Mouse (Mus musculus): ENCODE measurements around the gene Rchy1. TPM values are rescaled to one million over a fixed set of nuclear protein-coding genes. Genes with fewer than 3 reads are reported as not detected.
"Not testable (repeated sequence)": the region's sequence is repeated elsewhere in the genome, so short reads cannot be mapped to it uniquely, and the experiment has no call there.

Gene Rchy1
- polyA plus RNA-seq, 1 experiment from 2014 or later: 65.7 TPM

GRCm38 (mm10) chr5:91956991-91957760 lies 5.7 kb downstream of the Rchy1 start:
- no peak overlapping the region for H3K27ac ChIP-seq (replicated peaks)
- no peaks in the 10 kb centered on the region for H3K9me3 ChIP-seq (ENCODE audit: control insufficient read depth, low read length)
- H3K27me3 ChIP-seq (ENCODE audit: control insufficient read depth, insufficient read depth, low read length): no peaks in the 10 kb centered on the region
- peaks cover 8% of the 10 kb centered on the region for H3K36me3 ChIP-seq (ENCODE audit: control insufficient read depth, insufficient read depth, low read length)
- H3K4me3 ChIP-seq (ENCODE audit: low read depth, low read length): no peak overlapping the region
- TF ChIP-seq CTCF (IDR thresholded peaks at IDR 0.05; ENCODE audit: low read depth) (no peak), EP300 (optimal IDR thresholded peaks at IDR 0.05) (no peak)
- 83% methylated on average over 3 of the region's 3 CpGs for WGBS
- H3K4me2 ChIP-seq (replicated peaks; ENCODE audit: low read depth): no peak overlapping the region
- ATAC-seq (ENCODE audit: low FRiP score, low TSS enrichment): no peak
- no peak for DNase-seq (ENCODE audit: low spot score)
- H3K4me1 ChIP-seq (replicated peaks; ENCODE audit: control insufficient read depth, insufficient read depth): peaks cover 7% of the 10 kb centered on the region
- H3K9ac ChIP-seq (ENCODE audit: low read length): no peak overlapping the region

GRCm38 (mm10) chr5:91951404-91951803 lies 11.5 kb downstream of the Rchy1 start:
- ATAC-seq (ENCODE audit: low FRiP score, low TSS enrichment) (no peak), DNase-seq (ENCODE audit: low spot score) (no peak)
- Histone ChIP-seq H3K9me3 (ENCODE audit: control insufficient read depth, low read length) (no peaks in the 10 kb centered on the region), H3K4me1 (replicated peaks; ENCODE audit: control insufficient read depth, insufficient read depth) (no peaks in the 10 kb centered on the region), H3K4me3 (ENCODE audit: low read depth, low read length) (no peak overlapping the region), H3K27me3 (ENCODE audit: control insufficient read depth, insufficient read depth, low read length) (no peaks in the 10 kb centered on the region), H3K36me3 (ENCODE audit: control insufficient read depth, insufficient read depth, low read length) (peaks cover 23% of the 10 kb centered on the region), H3K4me2 (replicated peaks; ENCODE audit: low read depth) (no peak overlapping the region), H3K9ac (ENCODE audit: low read length) (no peak overlapping the region), H3K27ac (replicated peaks) (no peak overlapping the region)
- TF ChIP-seq CTCF (IDR thresholded peaks at IDR 0.05; ENCODE audit: low read depth): peak; percentile 70
- TF ChIP-seq EP300 (optimal IDR thresholded peaks at IDR 0.05): no peak

GRCm38 (mm10) chr5:91949441-91949840 lies 13.4 kb downstream of the Rchy1 start:
- Histone ChIP-seq H3K4me1 (replicated peaks; ENCODE audit: control insufficient read depth, insufficient read depth) (no peaks in the 10 kb centered on the region), H3K36me3 (ENCODE audit: control insufficient read depth, insufficient read depth, low read length) (peaks cover 23% of the 10 kb centered on the region), H3K9me3 (ENCODE audit: control insufficient read depth, low read length) (no peaks in the 10 kb centered on the region), H3K4me2 (replicated peaks; ENCODE audit: low read depth) (no peak overlapping the region), H3K27ac (replicated peaks) (no peak overlapping the region), H3K27me3 (ENCODE audit: control insufficient read depth, insufficient read depth, low read length) (no peaks in the 10 kb centered on the region), H3K9ac (ENCODE audit: low read length) (no peak overlapping the region), H3K4me3 (ENCODE audit: low read depth, low read length) (no peak overlapping the region)
- WGBS: 93% methylated on average over 7 of the region's 7 CpGs
- TF ChIP-seq CTCF (IDR thresholded peaks at IDR 0.05; ENCODE audit: low read depth) (no peak), EP300 (optimal IDR thresholded peaks at IDR 0.05) (no peak)
- ATAC-seq (ENCODE audit: low FRiP score, low TSS enrichment) (no peak), DNase-seq (ENCODE audit: low spot score) (no peak)

GRCm38 (mm10) chr5:91947008-91947407 lies 15.9 kb downstream of the Rchy1 start:
- no peak overlapping the region for H3K27ac ChIP-seq (replicated peaks)
- DNase-seq (ENCODE audit: low spot score) (no peak), ATAC-seq (ENCODE audit: low FRiP score, low TSS enrichment) (no peak)
- H3K4me2 ChIP-seq (replicated peaks; ENCODE audit: low read depth): no peak overlapping the region
- H3K4me1 ChIP-seq (replicated peaks; ENCODE audit: control insufficient read depth, insufficient read depth): no peaks in the 10 kb centered on the region
- H3K36me3 ChIP-seq (ENCODE audit: control insufficient read depth, insufficient read depth, low read length): peaks cover 21% of the 10 kb centered on the region
- WGBS: over 99% methylated on average over 4 of the region's 4 CpGs
- H3K4me3 ChIP-seq (ENCODE audit: low read depth, low read length): no peak overlapping the region
- no peaks in the 10 kb centered on the region for H3K27me3 ChIP-seq (ENCODE audit: control insufficient read depth, insufficient read depth, low read length)
- no peak for TF ChIP-seq EP300 (optimal IDR thresholded peaks at IDR 0.05)
- no peak for TF ChIP-seq CTCF (IDR thresholded peaks at IDR 0.05; ENCODE audit: low read depth)
- H3K9me3 ChIP-seq (ENCODE audit: control insufficient read depth, low read length): no peaks in the 10 kb centered on the region
- no peak overlapping the region for H3K9ac ChIP-seq (ENCODE audit: low read length)

- whole genome bisulfite sequencing: 94% methylated on average over 1 of the region's 1 CpGs
Measured at GRCm38 (mm10) chr5:91945609-91946008, 17.3 kb downstream of the Rchy1 start.

GRCm38 (mm10) chr5:91913231-91913630 lies 49.6 kb downstream of the Rchy1 start:
- no peaks in the 10 kb centered on the region for H3K36me3 ChIP-seq (ENCODE audit: control insufficient read depth, insufficient read depth, low read length)
- no peak overlapping the region for H3K9ac ChIP-seq (ENCODE audit: low read length)
- H3K4me2 ChIP-seq (replicated peaks; ENCODE audit: low read depth): no peak overlapping the region
- TF ChIP-seq EP300 (optimal IDR thresholded peaks at IDR 0.05): no peak
- no peaks in the 10 kb centered on the region for H3K27me3 ChIP-seq (ENCODE audit: control insufficient read depth, insufficient read depth, low read length)
- WGBS: 57% methylated on average over 2 of the region's 2 CpGs
- H3K27ac ChIP-seq (replicated peaks): no peak overlapping the region
- ATAC-seq (ENCODE audit: low FRiP score, low TSS enrichment) (no peak), DNase-seq (ENCODE audit: low spot score) (no peak)
- no peaks in the 10 kb centered on the region for H3K4me1 ChIP-seq (replicated peaks; ENCODE audit: control insufficient read depth, insufficient read depth)
- no peak overlapping the region for H3K4me3 ChIP-seq (ENCODE audit: low read depth, low read length)
- no peaks in the 10 kb centered on the region for H3K9me3 ChIP-seq (ENCODE audit: control insufficient read depth, low read length)

More at GRCm38 (mm10) chr5:91945609-91946008, 17.3 kb downstream of the Rchy1 start:
- not testable (repeated sequence) for H3K4me3 ChIP-seq (ENCODE audit: low read depth, low read length); H3K9ac ChIP-seq (ENCODE audit: low read length); H3K4me1 ChIP-seq (replicated peaks; ENCODE audit: control insufficient read depth, insufficient read depth); ATAC-seq (ENCODE audit: low FRiP score, low TSS enrichment); DNase-seq (ENCODE audit: low spot score); H3K27ac ChIP-seq (replicated peaks); H3K9me3 ChIP-seq (ENCODE audit: control insufficient read depth, low read length); H3K27me3 ChIP-seq (ENCODE audit: control insufficient read depth, insufficient read depth, low read length); H3K4me2 ChIP-seq (replicated peaks; ENCODE audit: low read depth)
- peaks cover 21% of the 10 kb centered on the region for H3K36me3 ChIP-seq (ENCODE audit: control insufficient read depth, insufficient read depth, low read length)

Measured in stomach, postnatal 0 days (tissue).